Mouse (Mus musculus) activated CD4-positive, CD25-positive, alpha-beta regulatory T cell, adult 4 months (primary cell): ENCODE results near the gene 4930447C04Rik. TPM values are rescaled to one million over a fixed set of nuclear protein-coding genes. Genes with fewer than 3 reads are reported as not detected.

Experiments used
- ATAC-seq: one replicate; pipeline ENCODE4 v1.8.0; 2017
- polyA plus RNA-seq, 2 experiments: library from polyadenylated mRNA; unstranded; fragments of 100-300 nt; shearing (Covaris generic); gene quantifications; one replicate each; pipeline ENCODE4 v1.2.1; 2017

4930447C04Rik gene
- polyA plus RNA-seq, 2 experiments from 2014 or later = 0.40 TPM; not detected in 1

DNA sequence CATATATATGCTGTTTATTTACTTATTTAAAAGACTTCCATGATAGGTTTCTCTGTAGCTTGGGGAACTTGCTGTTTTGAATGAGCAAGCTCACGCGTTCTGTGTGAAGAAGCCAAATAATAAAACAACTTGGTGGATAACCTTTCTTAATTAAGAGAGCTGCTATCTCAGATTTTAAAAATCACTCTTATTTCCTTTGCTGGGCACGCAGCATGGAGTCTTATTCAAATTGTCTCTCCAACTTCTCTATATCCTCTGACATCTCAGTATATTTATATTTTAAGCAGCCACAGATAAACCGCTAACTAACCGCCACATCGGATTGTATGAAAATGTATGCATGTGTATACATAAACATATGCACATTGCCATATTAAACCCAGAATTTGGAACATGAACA lies 1.6 kb upstream of the 4930447C04Rik start:
- no peak for ATAC-seq

DNA sequence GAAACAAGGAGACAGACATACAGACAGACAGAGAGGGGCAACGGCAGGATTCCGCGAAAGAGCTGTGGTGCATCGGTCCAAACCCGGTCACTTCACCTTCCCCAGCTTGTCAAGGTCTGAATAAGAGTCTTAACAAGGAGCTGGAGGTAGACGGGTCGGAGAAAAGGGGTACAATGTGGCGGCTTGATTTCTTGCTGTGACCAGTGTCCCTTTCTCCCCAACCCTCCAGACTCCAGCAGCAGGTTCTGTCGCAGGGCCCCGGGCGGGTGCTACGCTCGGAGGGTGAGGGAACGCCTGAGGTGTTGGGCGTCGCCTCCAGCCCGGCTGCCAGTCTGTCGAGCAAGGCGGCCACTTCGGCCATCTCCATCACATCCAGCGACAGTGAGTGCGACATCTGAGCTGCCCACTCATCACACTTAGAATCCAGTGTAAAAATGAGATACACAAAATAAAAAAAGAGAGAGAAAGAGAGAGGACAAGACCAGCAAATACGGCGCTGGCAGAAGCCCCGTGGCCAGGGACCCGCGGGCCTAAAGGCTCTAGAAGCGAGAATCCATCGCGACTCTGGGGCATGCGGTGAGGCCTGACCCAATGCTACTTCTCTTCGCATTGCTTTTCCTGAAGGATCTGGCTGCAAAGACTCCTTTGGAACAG lies 951 bp upstream of the 4930447C04Rik start:
- ATAC-seq = no peak

DNA sequence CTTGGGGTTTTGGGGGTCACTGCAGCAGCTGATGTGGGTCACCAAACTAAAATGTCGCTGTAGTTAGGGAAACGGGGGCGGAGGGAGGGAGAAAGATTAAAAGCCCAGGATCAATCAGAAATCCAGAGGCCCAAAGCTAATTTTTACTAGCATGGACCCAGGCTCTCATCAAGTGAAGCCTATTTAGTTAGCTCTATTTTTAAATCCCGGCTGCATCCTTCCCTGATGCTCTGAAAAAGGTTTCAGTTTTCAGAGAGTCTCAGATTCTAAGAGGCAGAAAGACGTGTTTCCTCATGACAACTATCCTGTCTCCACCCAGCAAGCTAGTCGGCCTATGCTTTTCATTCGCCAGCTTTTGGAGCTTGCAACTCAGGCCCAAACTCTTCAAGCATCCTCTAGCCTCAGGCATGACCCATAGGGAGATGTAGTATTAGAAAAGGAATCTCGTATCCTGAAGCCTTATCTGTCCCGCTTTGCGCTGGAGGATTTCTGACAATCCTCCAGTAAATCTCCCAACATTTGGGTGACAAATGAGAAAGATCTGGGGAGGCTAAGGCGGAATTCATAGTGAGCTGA lies 336 bp upstream of the 4930447C04Rik start:
- ATAC-seq = no peak

DNA sequence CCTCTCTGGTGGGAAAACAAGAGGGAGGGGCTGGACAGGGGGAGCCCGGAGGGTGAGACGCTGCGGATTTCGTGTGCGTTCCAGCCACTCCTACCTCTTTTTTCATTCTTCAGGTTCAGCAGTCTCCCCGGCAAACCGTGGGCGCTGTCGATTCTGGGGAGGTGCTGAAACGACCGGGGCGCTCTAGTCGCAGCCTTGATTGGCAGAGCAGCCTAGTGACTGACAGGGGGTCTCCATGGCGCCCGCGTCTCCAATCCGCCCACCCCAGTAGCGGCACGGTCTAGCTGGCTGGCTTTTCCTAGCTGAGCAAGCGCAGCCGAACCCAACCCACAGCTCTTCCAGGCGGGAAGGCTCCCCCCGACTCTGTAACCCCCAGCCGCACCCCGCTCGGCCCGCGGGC lies 958 bp downstream of the 4930447C04Rik start, which contains the start of gene Six6:
Gene Six6, plus strand, starts transcription at position 277 of the 400 bp plus-strand sequence.
- ATAC-seq = no peak

DNA sequence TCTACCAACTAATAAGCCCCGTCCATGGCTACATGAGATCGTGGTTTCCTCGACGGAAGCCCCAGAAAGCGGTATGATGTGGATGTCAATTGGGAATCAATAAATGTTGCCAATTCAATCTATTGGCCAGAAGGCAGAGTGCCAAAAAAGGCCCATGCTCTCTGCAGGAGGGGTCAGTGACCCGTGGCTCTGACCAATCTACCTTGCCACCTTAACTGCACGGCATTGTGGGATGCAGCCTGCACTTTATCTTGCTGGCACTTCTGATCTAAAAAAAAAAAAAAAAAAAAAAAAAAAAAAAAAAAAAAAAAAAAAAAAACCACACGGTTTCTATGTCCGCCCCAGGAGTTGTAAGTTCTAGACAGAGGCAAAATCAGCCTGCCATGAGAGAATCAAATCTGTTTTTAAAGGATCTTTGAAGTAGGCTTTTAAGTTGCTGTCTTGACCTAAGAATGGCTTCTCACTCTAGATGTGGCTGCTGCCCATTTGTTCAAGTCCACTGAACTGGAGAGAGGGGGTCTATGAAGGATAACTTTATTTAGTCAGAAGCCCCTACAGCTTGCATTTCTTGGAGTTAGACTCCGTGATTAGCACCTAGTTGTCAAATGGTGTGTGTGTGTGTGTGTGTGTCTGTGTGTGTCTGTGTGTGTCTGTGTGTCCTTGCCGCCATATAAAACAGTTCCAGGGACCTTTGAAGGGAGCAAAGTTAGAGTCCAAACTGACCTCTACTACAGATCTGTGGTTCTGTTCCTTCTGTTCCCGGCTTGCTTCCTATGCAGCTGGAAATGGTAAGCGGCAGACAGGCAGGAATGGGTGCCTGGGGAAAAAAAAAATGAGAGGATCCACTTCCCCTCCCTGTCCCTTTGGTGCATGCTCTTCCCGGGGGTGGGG lies 1.7 kb downstream of the 4930447C04Rik start:
- ATAC-seq = no peak

DNA sequence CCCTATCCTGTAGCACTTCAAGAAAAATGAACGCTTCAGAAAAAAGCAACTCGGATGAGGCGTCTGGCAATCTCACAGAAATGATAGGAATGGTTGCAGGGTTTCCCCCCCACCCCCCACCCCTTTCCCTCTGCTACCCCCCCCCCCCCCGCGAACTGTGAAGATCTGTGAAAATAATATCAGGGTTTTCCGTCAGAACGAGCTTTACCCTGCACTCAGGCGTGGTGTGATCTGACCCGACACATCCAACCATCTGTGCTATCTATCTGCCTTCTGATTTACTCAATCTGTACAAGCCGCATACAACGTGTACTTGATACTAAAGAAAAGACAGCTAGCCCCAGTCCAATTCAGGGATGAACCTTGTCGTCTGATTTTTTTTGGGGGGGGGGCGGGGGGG lies 2.4 kb downstream of the 4930447C04Rik start:
- ATAC-seq = no peak

DNA sequence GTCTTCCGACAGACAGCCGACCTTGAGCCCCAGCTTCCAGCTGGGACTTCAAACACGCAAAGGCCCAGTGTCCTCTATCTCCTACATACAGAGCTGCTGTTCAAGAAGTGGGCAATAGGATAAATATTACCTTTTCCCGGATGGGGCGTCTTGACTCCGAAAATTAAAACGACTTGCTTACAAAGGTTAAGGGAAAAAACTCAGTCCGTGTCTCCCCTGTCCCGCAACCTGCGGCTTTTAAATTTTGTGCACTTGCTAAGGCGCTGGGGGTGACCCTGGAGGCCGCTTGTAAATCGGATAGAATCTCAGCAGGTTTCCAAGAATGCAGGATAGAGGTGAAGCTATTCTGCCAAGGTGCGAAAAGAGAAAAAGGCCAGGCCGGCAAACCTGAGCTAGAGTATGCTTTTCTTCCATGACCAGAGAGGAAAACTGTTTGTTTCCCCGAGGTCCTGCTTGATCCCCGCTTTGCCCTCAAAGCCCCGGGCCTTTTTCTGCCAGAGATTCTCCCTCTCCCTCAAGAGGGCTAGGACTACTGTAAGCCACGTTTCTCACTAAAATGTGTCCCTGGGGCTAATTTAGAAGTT lies 2.9 kb downstream of the 4930447C04Rik start:
- ATAC-seq = no peak

DNA sequence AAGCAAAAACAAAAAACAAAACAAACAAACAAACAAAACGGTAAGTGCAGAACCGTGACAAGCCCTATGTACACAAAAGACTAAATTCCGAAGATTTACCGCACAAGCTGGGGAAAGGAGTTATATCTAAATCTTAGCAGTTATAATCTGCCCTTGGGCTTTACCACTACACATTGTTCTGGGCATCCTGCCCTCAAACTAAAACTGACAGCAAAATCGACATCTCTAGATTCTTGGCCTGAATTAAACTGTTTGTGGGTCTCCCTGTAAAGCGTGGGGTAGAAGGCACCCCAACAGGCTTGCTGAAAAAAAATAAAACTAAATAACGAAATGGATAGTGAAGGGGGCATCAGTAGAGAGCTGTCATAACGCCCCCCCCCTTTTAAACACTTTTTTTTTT lies 3.8 kb downstream of the 4930447C04Rik start:
- ATAC-seq = no peak

DNA sequence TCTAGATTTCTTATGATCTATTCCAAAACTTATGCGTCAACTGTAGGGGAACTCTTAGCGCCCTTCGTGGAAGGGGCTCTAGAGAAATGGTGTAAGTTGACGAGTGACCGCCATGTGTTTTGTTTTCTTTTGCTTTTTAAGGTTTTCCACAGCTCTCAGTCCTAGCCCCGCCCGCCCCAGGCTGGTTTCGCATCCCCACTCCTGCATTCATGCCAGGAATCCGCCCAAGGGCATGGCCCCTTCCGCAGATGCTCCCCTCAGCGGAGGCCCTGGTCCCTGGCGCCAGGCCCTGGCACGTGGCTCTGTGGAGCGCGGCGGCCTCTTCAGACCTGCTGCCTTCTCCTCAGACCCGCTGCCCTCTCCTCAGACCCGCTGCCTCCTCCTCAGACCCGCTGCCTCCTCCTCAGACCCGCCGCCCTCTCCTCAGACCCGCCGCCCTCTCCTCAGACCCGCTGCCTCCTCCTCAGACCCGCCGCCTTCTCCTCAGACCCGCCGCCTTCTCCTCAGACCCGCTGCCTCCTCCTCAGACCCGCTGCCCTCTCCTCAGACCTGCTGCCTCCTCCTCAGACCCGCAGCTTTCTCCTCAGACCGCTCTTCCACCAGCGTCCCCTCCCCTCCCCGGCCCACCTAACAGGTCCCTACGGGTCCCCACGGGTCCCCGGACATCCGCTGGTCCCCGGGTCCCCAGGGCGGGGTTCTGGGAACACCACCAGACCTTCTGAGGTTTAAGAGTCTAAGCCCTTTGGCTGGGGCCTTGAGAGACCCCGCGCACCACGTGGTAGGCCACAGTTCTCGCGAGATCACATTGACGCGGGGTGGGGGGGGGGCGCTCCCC lies 23.2 kb downstream of the 4930447C04Rik start:
- ATAC-seq = no peak

DNA sequence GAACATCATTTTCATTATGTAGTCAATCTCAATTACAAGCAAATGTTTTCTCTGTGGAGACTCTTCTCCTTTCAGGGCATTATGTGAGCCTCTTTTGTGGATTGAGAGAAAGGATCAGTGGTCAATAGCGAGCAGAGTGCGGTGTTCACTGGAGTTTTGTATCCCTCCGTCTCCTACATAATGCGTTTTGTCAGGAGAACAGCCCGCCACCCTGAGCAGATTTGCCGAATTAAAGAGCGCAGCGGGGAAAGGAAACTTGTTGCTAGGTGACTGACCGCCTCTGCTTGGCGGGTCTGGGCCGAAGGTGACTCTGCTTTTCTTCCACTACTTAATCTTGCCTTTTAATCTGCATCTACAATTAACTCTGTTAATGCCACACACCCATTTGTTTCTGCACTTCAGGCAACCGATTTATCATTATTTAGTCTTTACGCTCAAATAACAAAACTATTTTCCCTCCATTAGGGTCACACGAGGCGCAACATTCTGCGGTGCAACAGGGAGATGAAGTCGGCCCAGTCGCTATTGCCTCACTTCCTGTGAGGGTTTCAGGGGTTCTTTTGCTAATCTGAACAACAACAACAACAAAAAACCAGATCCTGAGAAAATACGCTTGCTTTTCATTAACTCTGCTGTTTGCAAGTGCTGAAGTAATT lies 86.1 kb downstream of the 4930447C04Rik start:
- no peak for ATAC-seq

DNA sequence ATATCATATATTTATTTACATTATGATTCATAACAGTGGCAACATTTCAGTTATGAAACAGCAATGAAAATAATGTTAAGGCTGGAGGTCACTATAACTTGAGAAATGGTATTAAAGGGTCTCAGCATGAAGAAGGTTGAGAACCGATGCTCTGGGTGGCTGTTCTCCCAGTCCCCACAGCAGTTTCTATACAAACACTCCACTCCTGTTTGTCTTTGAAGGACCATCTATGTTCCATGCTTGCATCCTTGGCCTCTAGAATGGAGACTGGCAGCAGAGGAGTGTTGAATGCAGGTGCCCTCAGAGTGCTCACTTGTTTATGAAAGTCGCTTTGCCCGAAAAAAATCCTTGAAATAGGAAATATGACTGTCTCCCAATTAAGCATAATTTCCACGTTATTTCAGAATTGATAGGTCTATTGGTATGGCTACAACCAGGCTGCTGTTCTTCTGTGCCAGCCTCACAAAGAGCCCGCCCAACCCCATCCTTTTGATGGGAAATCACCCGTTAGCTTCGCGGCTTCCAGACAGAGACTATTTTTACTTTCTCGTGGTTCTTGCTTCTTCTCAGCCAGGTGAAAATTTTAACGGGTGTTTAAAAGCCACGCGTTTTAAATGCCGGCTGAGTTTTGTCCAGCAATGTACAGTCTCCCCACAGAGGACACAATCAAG lies 87.0 kb downstream of the 4930447C04Rik start:
- no peak for ATAC-seq

DNA sequence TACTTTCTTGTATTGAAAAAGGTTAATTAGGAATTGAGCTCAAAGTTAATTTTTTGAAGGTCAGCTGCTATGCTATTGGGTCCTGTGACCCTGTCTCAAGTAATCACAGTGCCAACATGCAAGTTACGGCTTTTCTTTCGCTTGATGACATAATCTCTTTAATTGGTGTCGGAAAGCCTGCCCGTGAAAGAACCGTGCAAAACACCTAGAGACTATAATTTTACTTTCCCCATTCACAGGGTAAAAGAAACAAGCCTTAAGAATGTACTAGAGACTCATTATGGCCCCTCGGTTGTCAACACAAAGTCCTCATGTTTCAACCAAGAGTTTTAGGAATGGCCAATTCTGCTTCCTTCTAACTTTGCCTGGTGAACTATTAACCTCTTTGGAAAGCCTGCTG lies 88.3 kb downstream of the 4930447C04Rik start:
- no peak for ATAC-seq

DNA sequence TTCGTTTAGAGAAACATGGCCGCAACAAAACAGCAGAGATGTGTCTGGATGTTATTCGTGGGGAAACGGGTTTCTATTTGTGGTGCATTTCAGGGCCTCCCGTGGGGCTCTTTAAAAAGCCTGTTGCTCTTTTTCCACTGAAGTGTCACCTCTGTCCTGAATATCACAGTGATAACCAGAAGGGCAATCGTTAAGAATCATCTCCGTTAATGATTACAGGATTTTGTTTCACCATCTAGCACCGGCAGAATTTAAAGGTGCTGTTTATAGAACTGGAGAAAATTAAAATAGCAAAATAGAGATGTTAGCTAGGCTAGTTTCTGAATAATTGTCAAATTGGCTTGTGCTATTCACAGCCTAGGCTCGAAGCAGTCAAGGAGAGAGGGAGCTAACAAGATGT lies 90.4 kb downstream of the 4930447C04Rik start:
- no peak for ATAC-seq

DNA sequence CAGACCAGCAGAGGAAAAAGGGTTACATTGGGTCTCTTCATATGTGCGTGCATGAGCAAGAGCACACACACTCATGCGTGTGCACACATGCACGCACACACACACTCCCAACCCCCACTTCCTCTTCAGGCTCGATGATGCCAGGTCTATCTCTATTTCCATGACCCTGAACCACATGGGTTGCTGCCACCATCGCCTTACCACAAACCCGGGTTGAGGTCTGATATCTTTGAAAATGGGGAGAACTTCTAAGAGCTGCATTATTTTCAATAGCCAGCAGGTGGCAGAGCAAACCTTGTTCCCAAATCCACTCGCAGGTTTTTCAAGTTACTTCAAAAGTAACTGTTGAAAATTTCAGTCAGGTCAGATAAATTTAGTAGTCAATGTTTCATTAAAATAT lies 92.8 kb downstream of the 4930447C04Rik start:
- no peak for ATAC-seq

DNA sequence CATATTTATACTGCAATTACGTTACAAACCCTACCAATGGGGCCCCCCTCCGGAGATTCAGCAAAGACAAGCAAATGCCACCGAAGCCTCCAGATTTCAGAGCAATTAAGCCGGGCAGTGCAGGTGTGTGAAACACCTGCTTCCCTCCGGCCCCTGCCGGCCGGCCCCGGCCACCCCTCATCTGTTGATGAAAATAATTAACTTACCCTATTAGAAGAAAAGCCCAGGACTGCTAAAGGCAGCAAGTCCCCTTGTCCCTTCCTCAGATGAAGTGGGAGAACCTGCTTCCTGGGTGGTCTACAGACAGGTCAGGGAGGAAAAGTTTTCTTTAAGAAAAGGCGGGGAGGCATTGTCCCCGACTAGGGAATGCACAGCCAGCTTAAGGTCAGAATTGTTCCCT lies 94.6 kb downstream of the 4930447C04Rik start:
- no peak for ATAC-seq

DNA sequence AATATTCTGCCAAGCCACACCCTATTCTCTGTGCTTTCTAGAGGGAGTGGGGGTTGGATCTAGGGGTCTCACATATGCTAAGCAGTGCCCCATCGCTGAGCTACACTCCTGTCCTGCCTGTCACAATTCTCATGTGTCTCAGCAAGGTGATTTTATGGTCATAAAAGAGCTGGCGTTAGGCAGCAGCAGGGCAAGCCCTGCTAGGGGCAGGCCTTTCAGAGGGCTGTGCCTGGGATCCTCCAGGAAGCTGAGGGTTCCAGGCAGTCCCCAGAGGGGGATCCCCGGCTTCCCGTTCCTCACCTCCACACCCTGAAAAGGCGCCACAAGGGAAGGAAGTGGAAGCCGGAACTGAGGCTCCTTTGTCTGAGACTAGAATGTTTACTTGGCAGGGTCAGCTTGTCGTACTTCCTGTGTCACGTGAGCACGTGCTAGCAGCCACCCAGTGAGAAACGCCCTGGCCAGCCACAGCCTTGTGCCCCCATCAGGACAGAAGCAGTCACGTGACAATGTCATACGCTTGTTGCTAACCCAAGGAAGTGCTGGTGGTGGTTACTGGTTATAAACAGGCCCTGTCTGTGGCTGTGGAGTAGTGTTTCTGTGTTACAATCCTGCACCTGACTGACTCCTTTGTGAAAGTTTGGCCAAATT lies 96.5 kb downstream of the 4930447C04Rik start:
- peak; percentile 95 for ATAC-seq

DNA sequence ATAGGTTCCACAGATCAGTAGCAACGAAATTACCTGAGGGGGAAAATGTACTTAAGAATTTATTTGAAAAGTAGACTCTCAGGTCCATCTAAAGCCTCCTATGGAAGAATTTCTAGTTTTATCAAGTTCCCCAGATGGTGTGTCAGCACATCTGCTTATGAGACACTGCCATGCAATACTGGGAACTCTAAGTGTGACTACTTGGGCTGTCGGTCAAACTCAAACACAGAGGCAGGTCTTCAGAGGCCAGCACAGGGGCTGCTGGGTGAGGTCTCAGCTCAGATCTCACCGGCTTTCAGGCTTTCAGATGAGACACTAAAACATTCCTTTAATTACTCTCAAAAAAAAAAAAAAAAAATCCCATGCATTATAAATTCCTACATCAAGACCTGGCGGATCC lies 97.0 kb downstream of the 4930447C04Rik start:
- no peak for ATAC-seq

DNA sequence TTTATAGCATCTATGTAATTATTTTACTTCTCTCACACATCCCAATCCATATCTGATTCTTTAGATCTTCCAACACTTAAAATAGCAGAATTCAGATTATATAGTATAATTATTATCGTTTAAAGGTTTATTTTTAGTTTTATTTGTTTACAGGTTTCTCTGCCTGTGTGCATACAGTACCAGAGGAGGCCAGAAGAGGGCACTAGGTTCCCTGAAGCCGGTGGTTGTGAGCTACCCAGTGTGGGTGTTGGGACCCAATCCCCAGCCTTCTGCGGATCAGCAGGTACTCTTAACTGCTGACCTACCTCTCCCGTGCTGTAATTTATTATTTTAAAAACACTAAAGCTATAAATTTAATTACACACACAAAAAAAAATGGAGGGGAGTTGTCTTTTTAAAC lies 97.4 kb downstream of the 4930447C04Rik start:
- ATAC-seq = no peak

DNA sequence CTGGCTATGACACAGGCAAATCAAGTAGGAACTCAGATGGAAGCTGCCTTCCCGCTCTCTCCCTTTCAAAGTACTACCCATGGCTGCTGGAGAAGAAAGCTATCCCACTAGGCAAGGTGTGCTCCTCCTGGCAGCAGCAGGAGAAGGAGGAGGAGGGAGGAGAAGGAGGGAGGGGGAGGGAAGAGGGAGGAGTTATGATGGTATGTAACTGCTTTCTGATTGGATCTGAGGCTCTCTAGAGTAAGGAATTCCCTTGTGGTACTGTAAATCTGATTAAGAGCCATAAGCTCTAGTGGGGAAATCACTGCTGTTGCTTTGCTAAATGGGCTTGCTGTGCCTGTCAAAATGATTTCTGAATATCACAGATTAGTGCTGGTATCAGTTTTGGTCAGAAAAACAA lies 99.1 kb downstream of the 4930447C04Rik start:
- no peak for ATAC-seq

DNA sequence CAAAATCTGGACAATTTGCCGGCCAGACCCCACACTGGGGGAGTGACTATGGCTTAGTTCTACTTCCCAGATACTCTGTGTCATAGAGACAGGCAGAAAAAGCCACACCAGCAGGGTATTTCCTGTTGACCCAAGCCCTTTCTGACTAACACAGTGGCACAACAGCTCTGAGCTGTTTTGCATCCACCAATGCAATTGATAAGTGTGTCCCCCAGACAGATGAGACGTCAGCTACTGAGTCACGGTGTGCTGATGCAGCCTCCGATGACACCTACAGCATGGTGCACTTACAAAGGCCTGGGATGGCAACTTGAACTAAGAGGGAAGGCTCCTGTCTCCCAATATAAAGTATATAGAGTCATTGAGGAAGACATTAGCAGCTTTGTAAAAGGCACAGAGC lies 103.3 kb downstream of the 4930447C04Rik start:
- no peak for ATAC-seq
